Mouse (Mus musculus) erythroblast, embryonic 14.5 days (primary cell): ENCODE data around the gene Rhbdl1. TPM values are rescaled to one million over a fixed set of nuclear protein-coding genes. Genes with fewer than 3 reads are reported as not detected.

Experiments used
- H3K27me3 ChIP-seq: 2 replicates; pipeline ENCODE4 v1.6.1; 2012; ENCODE audit warnings: inconsistent platforms; ENCODE audit not compliant: control insufficient read depth
- H3K36me3 ChIP-seq: 2 replicates; pipeline ENCODE4 v1.6.1; 2012; ENCODE audit warnings: mild to moderate bottlenecking, inconsistent platforms; ENCODE audit not compliant: control insufficient read depth
- H3K4me1 ChIP-seq: 2 replicates; pipeline ENCODE4 v1.6.1; 2012; ENCODE audit warnings: inconsistent platforms; ENCODE audit not compliant: control insufficient read depth
- H3K4me3 ChIP-seq: replicated peaks from 2 replicates; pipeline ENCODE3; 2012; ENCODE audit warnings: moderate library complexity, mild to moderate bottlenecking, inconsistent platforms
- H3K9me3 ChIP-seq: 2 replicates; pipeline ENCODE4 v1.6.1; 2012; ENCODE audit warnings: low read length, inconsistent platforms, mixed read lengths; ENCODE audit not compliant: control insufficient read depth
- GATA1 ChIP-seq: IDR thresholded peaks from 2 replicates; pipeline ENCODE4 v1.6.1; 2012; ENCODE audit warnings: low read length, inconsistent platforms, mixed read lengths
- TAL1 ChIP-seq: IDR thresholded peaks from 3 replicates; pipeline ENCODE4 v1.6.1; 2012; ENCODE audit warnings: low read length, inconsistent platforms, mixed read lengths
- polyA plus RNA-seq: library from polyadenylated mRNA; stranded (reverse); fragments of >175 nt; gene quantifications from 2 replicates; pipeline ENCODE4 v1.2.3, GENCODE M21; 2012

The Rhbdl1 gene
- polyA plus RNA-seq, 1 experiment, result 0.22 TPM

DNA sequence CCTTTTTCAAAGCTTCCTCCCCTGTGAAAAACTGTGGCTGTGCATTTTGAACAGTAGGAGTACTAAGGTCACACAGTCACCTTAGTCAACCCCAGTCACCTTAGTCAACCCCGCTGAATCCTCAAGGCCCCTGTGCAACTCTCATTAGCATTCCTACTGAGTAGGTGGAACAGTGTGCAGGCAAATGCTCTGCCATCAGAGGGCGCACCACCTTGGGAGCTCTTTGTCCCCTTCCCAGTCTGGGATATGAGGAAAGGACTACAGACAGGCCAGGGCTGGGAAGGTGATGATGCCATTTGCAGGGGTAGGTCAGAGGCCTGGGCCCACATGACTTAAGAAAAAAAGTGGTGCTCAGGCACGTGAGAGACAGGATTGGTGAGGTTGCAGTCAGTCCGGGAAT, 42.2 kb upstream of the Rhbdl1 start:
- H3K4me1 ChIP-seq, result peaks cover 58% of the 10 kb centered on the region
- H3K4me3 ChIP-seq, result no peak overlapping the region
- H3K27me3 ChIP-seq, result no peaks in the 10 kb centered on the region
- no peaks in the 10 kb centered on the region for H3K9me3 ChIP-seq
- TF ChIP-seq TAL1 (no peak), GATA1 (no peak)
- peaks cover 56% of the 10 kb centered on the region for H3K36me3 ChIP-seq

DNA sequence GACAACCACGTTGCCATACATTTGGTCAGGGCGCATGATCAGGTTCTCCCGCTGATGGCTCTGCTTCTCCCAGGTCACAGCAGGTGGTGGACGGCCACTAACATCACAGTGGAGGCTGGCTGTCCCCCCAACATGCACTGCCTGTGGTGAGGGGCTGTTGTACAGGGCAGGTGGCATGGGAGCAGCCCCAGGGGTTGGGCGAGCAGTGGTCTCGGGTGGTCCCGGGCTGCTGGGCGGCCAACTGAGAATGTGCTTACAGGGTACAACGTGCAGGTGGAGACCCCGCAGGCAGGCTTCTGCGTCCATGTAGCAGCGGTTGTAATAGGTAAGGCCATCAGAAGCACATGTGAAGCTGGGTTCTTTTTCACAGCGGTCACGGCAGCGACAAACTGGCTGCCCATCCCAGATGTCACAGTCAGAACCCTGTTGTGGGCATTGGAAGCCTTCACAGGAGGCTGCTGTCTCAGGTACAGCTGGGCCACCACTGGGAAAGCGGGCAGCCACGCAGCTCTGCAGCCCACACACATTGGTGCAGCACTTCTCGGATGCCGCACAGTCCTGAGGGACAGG, 41.6 kb upstream of the Rhbdl1 start:
- H3K4me3 ChIP-seq, result no peak overlapping the region
- H3K36me3 ChIP-seq, result peaks cover 50% of the 10 kb centered on the region
- no peaks in the 10 kb centered on the region for H3K9me3 ChIP-seq
- no peaks in the 10 kb centered on the region for H3K27me3 ChIP-seq
- H3K4me1 ChIP-seq, result peaks cover 63% of the 10 kb centered on the region
- no peak for TF ChIP-seq GATA1
- no peak for TF ChIP-seq TAL1

DNA sequence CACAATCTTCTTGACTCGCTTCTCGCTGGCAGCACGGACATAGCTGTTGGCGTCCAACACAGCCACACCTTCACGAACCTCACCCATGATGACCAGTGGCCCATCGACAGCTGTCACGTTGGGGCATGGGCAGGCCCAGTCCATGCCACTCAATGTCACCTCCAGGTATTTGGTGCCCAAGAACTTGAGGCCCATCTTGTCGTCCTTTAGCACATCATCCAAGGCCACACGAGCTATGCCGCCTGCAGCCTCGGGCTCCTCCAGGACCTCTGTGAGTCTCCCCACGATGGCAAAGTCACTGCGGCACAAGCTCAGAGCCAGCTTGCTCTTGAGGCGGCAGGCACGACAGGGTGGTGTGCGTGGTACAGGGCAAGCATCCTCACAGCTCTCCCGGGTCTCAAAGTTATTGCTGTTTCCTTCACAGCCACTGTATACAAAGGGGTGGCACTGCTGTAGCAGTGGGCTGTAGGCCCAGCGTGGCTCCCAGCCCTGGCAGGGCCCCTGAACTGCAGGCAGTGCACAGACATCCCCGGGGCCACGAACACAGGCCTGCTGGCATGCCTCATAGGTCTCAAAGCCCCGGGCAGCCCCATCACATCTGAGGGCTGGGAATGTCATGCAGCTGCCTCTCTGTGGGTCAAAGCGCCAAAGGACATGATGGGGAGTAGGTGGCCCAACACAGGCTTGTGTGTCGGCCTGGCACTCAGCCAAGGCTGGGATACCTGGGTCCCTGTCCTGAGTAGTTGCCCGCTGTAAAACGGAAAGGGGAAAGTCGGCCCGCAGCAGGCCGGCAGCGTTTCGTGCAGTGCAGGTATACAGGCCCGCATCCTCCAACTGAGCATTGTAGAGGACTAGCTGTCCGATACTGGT, 40.9 kb upstream of the Rhbdl1 start:
- Histone ChIP-seq H3K27me3 (no peaks in the 10 kb centered on the region), H3K36me3 (peaks cover 43% of the 10 kb centered on the region), H3K4me1 (peaks cover 65% of the 10 kb centered on the region), H3K9me3 (no peaks in the 10 kb centered on the region), H3K4me3 (no peak overlapping the region)
- no peak for TF ChIP-seq GATA1
- no peak for TF ChIP-seq TAL1

DNA sequence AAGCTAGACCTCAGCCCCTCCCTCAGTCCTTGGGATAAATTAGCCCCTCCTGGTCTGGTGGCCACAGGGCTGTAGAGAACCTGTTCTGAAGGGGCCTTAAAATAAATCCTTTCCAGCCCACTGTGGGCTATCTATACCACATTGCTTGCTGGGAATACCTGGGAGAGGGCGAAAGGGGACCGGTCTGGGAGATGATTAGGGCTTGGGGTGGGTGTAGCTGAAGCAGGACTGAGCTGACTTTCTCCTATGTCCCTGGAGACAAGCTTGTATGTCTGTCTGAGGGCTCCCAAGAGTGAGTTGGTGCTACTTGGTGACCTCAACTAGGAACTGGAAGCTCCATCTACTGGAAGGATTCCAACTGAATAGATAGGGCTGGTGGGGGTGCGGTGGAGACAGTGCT, 39.9 kb upstream of the Rhbdl1 start:
- H3K27me3 ChIP-seq, result no peaks in the 10 kb centered on the region
- no peak overlapping the region for H3K4me3 ChIP-seq
- H3K36me3 ChIP-seq, result peaks cover 34% of the 10 kb centered on the region
- peaks cover 56% of the 10 kb centered on the region for H3K4me1 ChIP-seq
- H3K9me3 ChIP-seq, result no peaks in the 10 kb centered on the region
- TF ChIP-seq GATA1, result no peak

DNA sequence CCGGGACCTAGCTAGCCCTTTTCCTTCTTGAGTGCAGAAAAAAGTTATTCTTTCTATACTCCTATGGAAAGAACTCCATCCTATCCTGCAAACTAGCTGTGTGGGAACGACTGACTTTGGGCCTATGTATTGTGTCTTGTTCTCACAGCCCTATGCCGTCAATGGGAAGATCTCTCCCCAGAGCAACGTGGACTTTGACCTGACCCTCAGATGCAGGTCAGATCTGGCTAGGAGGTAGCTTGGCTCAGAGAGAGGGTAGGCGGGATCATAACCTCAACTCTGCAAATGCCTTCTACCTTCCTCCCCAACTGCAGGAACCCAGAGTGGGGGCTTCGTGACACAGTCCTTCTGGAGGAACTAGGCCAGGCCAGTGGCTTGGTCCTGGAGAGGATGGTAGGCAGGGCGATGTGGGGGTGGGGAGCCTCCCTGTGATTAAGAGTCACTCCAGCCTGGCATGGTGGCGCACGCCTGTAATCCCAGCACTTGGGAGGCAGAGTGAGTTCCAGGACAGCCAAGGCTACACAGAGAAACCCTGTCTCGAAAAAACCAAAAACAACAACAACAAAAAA, 39.3 kb upstream of the Rhbdl1 start:
- peaks cover 31% of the 10 kb centered on the region for H3K36me3 ChIP-seq
- H3K4me1 ChIP-seq, result peaks cover 53% of the 10 kb centered on the region
- H3K27me3 ChIP-seq, result no peaks in the 10 kb centered on the region
- H3K9me3 ChIP-seq, result no peaks in the 10 kb centered on the region
- TF ChIP-seq GATA1 (no peak), TAL1 (no peak)
- H3K4me3 ChIP-seq, result peak overlapping the region; percentile 73

DNA sequence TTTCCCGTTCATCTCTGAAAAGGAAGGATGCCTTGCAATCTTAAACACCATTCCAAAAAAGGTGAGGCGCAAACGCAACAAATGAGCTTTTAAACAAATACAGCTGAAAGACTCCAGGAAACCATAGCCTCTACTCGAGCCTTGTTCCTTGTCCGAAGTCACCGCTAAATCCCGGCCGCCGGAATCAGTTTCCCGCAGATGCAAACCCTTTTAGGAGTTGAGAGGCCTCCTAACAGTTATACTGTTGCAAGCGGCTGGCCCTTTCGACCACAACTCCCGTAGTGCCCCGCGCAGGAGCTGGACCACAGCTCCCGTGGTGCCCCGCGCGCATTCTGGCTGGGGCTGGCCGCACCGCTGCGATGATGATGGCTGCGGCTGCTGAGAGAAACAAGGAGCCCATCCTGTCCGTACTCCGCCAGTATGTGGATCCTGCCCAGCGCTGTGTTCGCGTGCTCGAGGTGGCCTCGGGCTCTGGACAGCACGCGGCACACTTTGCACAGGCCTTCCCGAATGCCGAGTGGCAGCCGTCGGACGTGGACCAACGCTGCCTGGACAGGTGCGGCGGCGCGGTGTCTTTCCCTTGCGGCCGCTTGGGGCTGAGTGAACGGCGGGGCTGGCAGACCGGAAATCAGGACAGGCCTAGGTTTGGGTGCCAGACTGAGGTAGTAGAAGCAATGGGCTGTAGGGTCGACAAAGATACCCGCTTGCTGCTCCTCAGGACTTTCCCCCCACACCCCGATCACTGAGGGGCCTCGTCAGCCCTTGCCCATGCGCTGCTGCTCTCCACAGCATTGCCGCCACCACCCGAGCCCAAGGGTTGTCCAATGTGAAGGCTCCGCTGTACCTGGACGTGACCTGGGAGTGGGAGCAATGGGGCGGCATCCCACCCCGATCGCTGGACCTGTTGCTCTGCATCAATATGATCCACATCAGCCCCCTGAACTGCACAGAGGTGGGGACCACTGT, 38.4 kb upstream of the Rhbdl1 start:
- TF ChIP-seq TAL1 (no peak), GATA1 (no peak)
- Histone ChIP-seq H3K4me3 (peak overlapping the region; percentile 73), H3K9me3 (no peaks in the 10 kb centered on the region), H3K27me3 (no peaks in the 10 kb centered on the region), H3K4me1 (peaks cover 47% of the 10 kb centered on the region), H3K36me3 (peaks cover 29% of the 10 kb centered on the region)

DNA sequence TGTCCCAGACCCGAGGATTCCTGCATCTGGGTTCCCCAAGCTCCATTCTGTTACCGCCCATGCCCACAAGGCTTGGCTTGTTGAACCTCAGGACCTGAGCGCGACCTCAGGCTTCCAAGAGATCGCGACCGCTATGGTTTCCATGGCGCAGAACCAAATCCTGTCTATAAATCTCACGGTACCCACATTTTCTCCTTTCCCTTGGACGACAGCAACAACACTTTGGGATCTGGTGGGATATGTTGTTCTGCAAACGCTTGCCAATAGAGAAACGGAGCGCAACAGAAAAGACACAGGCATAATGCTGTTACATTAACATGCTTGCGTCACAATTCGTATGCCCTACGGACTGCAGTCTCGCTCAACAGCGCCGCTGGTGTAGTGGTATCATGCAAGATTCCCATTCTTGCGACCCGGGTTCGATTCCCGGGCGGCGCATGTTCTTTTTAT, 37.7 kb upstream of the Rhbdl1 start, which contains the start of gene Mettl26:
Gene Mettl26 (plus strand): TSS at position 354 of the 450 bp plus-strand sequence.
- Histone ChIP-seq H3K36me3 (peaks cover 27% of the 10 kb centered on the region), H3K27me3 (no peaks in the 10 kb centered on the region), H3K4me3 (peak within 1 kb of the TSS; percentile 73), H3K9me3 (no peaks in the 10 kb centered on the region), H3K4me1 (peaks cover 47% of the 10 kb centered on the region)
- TF ChIP-seq GATA1 (no peak), TAL1 (no peak)

DNA sequence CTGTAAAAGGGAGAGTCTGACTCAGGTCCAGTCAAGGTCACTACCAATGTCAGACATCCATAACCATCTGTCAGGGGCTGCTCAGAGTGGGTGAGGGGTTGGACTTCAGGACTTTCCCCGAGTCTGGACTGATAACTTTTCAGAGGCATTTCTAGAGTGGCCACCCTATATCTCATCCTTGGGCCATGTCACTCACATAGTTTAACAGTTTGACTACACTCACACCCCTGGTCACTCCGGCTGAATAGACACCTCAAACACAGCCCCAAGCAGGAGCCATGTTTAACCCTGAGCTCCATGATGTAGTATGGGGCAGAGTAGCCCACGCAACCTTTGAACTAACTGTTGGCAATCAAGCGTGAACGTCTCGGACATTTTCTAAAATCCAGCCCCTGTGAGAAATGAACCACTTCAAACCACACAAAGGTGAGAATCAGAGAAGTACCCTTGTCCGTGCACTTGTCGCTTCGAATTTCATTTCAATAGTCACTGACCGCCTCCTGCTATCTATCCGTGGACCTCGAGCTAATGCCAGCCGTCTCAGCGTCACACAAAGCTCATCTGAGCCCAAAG, 37.1 kb upstream of the Rhbdl1 start:
- peaks cover 47% of the 10 kb centered on the region for H3K4me1 ChIP-seq
- no peaks in the 10 kb centered on the region for H3K9me3 ChIP-seq
- TF ChIP-seq TAL1, result no peak
- TF ChIP-seq GATA1, result no peak

More for the DNA sequence above, 37.1 kb upstream of the Rhbdl1 start:
- no peaks in the 10 kb centered on the region for H3K27me3 ChIP-seq
- peak overlapping the region; percentile 73 for H3K4me3 ChIP-seq
- H3K36me3 ChIP-seq, result peaks cover 22% of the 10 kb centered on the region
